8 mouse cellular contexts compared by ENCODE assay signal in genomic region chr10:77621546-77621945, GRCm38 (mm10). TPM values are rescaled to one million over a fixed set of nuclear protein-coding genes. Genes with fewer than 3 reads are reported as not detected.
DNase-seq lines count a peak whose midpoint lies in the region; ATAC-seq and TF ChIP-seq lines count a peak whose summit lies in the region.
"Had no signal": no experiment of that assay in that cellular context is flagged by ENCODE, and none has a peak within 500 bp of the region (broad histone marks: within the 10 kb centered on the region; RNA-seq: fewer than 3 reads in every experiment).

No protein-coding gene starts in this region.

- peaks cover 34% of the 10 kb centered on the region for H3K4me1 ChIP-seq in lung, embryonic 15.5 days
- peaks cover 28% of the 10 kb centered on the region for H3K4me1 ChIP-seq in forebrain, embryonic 10.5 days
- peaks cover 23% of the 10 kb centered on the region for H3K4me1 ChIP-seq in limb, embryonic 13.5 days
- peaks cover 17% of the 10 kb centered on the region; the same call in 1 of the 2 replicates for H3K4me1 ChIP-seq in small intestine, adult 2 months (ENCODE audit: control insufficient read depth, insufficient read depth, insufficient read length, low read length)

- no peaks in the 10 kb centered on the region for H3K9me3 ChIP-seq in lung, embryonic 15.5 days
- no peaks in the 10 kb centered on the region for H3K9me3 ChIP-seq in forebrain, embryonic 10.5 days
- H3K9me3 ChIP-seq in limb, embryonic 13.5 days, result no peaks in the 10 kb centered on the region

- H3K4me2 ChIP-seq in lung, embryonic 15.5 days, result peak overlapping the region; percentile 74
- peak overlapping the region; percentile 78 for H3K4me2 ChIP-seq in limb, embryonic 13.5 days (replicated peaks)

- H3K9ac ChIP-seq in lung, embryonic 15.5 days, result peak overlapping the region; percentile 93
- peak overlapping the region; percentile 98 for H3K9ac ChIP-seq in limb, embryonic 13.5 days

- H3K27me3 ChIP-seq in lung, embryonic 15.5 days, result no peaks in the 10 kb centered on the region
- no peaks in the 10 kb centered on the region for H3K27me3 ChIP-seq in forebrain, embryonic 10.5 days (ENCODE audit: poor library complexity, severe bottlenecking)
- no peaks in the 10 kb centered on the region for H3K27me3 ChIP-seq in limb, embryonic 13.5 days
- no peaks in the 10 kb centered on the region for H3K27me3 ChIP-seq in small intestine, adult 2 months (ENCODE audit: control insufficient read depth, insufficient read depth, low read length)

- TF ChIP-seq CTCF in small intestine, adult 2 months (IDR thresholded peaks at IDR 0.05; ENCODE audit: extremely low read depth, insufficient read length, insufficient replicate concordance, low read depth, low read length), result no peak

- H3K27ac ChIP-seq in lung, embryonic 15.5 days, result peak overlapping the region; percentile 87
- H3K27ac ChIP-seq in forebrain, embryonic 10.5 days, result peak overlapping the region; percentile 96
- H3K27ac ChIP-seq in limb, embryonic 13.5 days, result peak overlapping the region; percentile 89
- H3K27ac ChIP-seq in small intestine, adult 2 months (ENCODE audit: insufficient read depth, low read depth, low read length), result peak overlapping the region; percentile 95

- ATAC-seq in lung, embryonic 15.5 days (ENCODE audit: borderline replicate concordance, extremely low read depth, low FRiP score, low TSS enrichment), result no peak
- ATAC-seq in limb, embryonic 13.5 days (ENCODE audit: low FRiP score, low read depth), result no peak

- no peak for DNase-seq in lung, postnatal 25 days (ENCODE audit: low spot score)
- no peak for DNase-seq in forebrain, embryonic 10.5 days (ENCODE audit: extremely low spot score, low spot score)
- no peak for DNase-seq in urinary bladder, postnatal 4 days (ENCODE audit: low spot score in 2 of 2)
- no peak for DNase-seq in right cerebral cortex, postnatal 36 days (ENCODE audit: low spot score in 2 of 2)

- H3K4me3 ChIP-seq in lung, embryonic 15.5 days, result peak overlapping the region; percentile 94
- H3K4me3 ChIP-seq in forebrain, embryonic 10.5 days, result peak overlapping the region; percentile 100
- H3K4me3 ChIP-seq in limb, embryonic 13.5 days, result peak overlapping the region; percentile 99
- peak overlapping the region; percentile 84 for H3K4me3 ChIP-seq in small intestine, adult 2 months (ENCODE audit: low read depth, low read length)

- TF ChIP-seq POLR2A in small intestine, adult 2 months (IDR thresholded peaks at IDR 0.05; ENCODE audit: low read depth, low read length), result no peak

- peaks cover 17% of the 10 kb centered on the region for H3K36me3 ChIP-seq in lung, embryonic 15.5 days
- peaks cover 62% of the 10 kb centered on the region for H3K36me3 ChIP-seq in forebrain, embryonic 10.5 days (replicated peaks)
- peaks cover 39% of the 10 kb centered on the region for H3K36me3 ChIP-seq in limb, embryonic 13.5 days
- H3K36me3 ChIP-seq in small intestine, adult 2 months (ENCODE audit: control insufficient read depth, insufficient read depth, low read length), result peaks cover 14% of the 10 kb centered on the region

- 72% methylated on average over 8 of the region's 8 CpGs for WGBS in lung, embryonic 15.5 days
- WGBS in forebrain, embryonic 10.5 days, result 77% methylated on average over 8 of the region's 8 CpGs
- WGBS in limb, embryonic 13.5 days, result 80% methylated on average over 8 of the region's 8 CpGs
- 64% methylated on average over 8 of the region's 8 CpGs for WGBS in small intestine, adult 2 months

RNA-seq across cellular contexts. Expression of gene Ube2g2, which starts 0.5 kb away (rescaled TPM):
- 73.8 and 74.3 TPM in 2 replicates for polyA plus RNA-seq in lung, embryonic 15.5 days (2015; fragmentation: Nextera tagmentation; extraction: Ambion mirVana)
- 102 and 104 TPM in 2 replicates for polyA plus RNA-seq in forebrain, embryonic 10.5 days (2016; fragmentation: Nextera tagmentation; extraction: Ambion mirVana)
- 89.3 and 96.0 TPM in 2 replicates for polyA plus RNA-seq in limb, embryonic 13.5 days (2015; fragmentation: Nextera tagmentation; extraction: Ambion mirVana)
- polyA plus RNA-seq in small intestine, adult 2 months (2012; rRNA removed), result 16.5 and 20.9 TPM in 2 replicates

RNA-seq across cellular contexts. Expression of gene Gm49325, which starts 15.5 kb away (rescaled TPM):
- polyA plus RNA-seq in lung, embryonic 15.5 days (2015; fragmentation: Nextera tagmentation; extraction: Ambion mirVana), result 0.99 and 1.9 TPM in 2 replicates
- polyA plus RNA-seq in forebrain, embryonic 10.5 days (2016; fragmentation: Nextera tagmentation; extraction: Ambion mirVana), result 3.1 and 3.4 TPM in 2 replicates
- polyA plus RNA-seq in limb, embryonic 13.5 days (2015; fragmentation: Nextera tagmentation; extraction: Ambion mirVana), result 3.9 TPM in 1 of 2 replicates, not detected in the other
- polyA plus RNA-seq in small intestine, adult 2 months (2012; rRNA removed), result not detected in 2 replicates
- polyA plus RNA-seq: brain, embryonic 14.5 days had no signal

RNA-seq across cellular contexts. Expression of gene Sumo3, which starts 15.6 kb away (rescaled TPM):
- 350 and 361 TPM in 2 replicates for polyA plus RNA-seq in lung, embryonic 15.5 days (2015; fragmentation: Nextera tagmentation; extraction: Ambion mirVana)
- polyA plus RNA-seq in forebrain, embryonic 10.5 days (2016; fragmentation: Nextera tagmentation; extraction: Ambion mirVana), result 439 and 448 TPM in 2 replicates
- polyA plus RNA-seq in limb, embryonic 13.5 days (2015; fragmentation: Nextera tagmentation; extraction: Ambion mirVana), result 389 and 422 TPM in 2 replicates
- 129 and 254 TPM in 2 replicates for polyA plus RNA-seq in small intestine, adult 2 months (2012; rRNA removed)

RNA-seq across cellular contexts. Expression of gene Pttg1ip, which starts 40.0 kb away (rescaled TPM):
- polyA plus RNA-seq in lung, embryonic 15.5 days (2015; fragmentation: Nextera tagmentation; extraction: Ambion mirVana), result 118 and 122 TPM in 2 replicates
- 62.0 and 64.5 TPM in 2 replicates for polyA plus RNA-seq in forebrain, embryonic 10.5 days (2016; fragmentation: Nextera tagmentation; extraction: Ambion mirVana)
- polyA plus RNA-seq in limb, embryonic 13.5 days (2015; fragmentation: Nextera tagmentation; extraction: Ambion mirVana), result 122 and 124 TPM in 2 replicates
- polyA plus RNA-seq in small intestine, adult 2 months (2012; rRNA removed), result 82.9 and 176 TPM in 2 replicates
